Comparison of ENCODE assay signal across 8 mouse cellular contexts in genomic region chr9:122476356-122476755, GRCm38 (mm10).
DNase-seq lines count a peak whose midpoint lies in the region; TF ChIP-seq lines count a peak whose summit lies in the region.

No protein-coding gene starts in this region.

- no peaks in the 10 kb centered on the region for H3K9me3 ChIP-seq in embryonic facial prominence, embryonic 10.5 days

- TF ChIP-seq POLR2A in olfactory bulb, adult 2 months (IDR thresholded peaks at IDR 0.05; ENCODE audit: insufficient read depth, low read depth, low read length), result no peak

- 0 out of 2 replicates have a peak, but pooled peaks have one; percentile 29 for TF ChIP-seq CTCF in olfactory bulb, adult 2 months (IDR thresholded peaks at IDR 0.05; ENCODE audit: insufficient read depth, low read depth, low read length)

- no peak overlapping the region for H3K27ac ChIP-seq in embryonic facial prominence, embryonic 10.5 days (replicated peaks)
- H3K27ac ChIP-seq in olfactory bulb, adult 2 months (ENCODE audit: insufficient read depth, low read depth, low read length), result no peak overlapping the region

- no peaks in the 10 kb centered on the region for H3K36me3 ChIP-seq in embryonic facial prominence, embryonic 10.5 days (replicated peaks)

- no peak overlapping the region for H3K4me3 ChIP-seq in embryonic facial prominence, embryonic 10.5 days
- H3K4me3 ChIP-seq in olfactory bulb, adult 2 months (ENCODE audit: insufficient read depth, low read depth, low read length), result no peak overlapping the region

- 55% methylated on average over 3 of the region's 3 CpGs for WGBS in embryonic facial prominence, embryonic 10.5 days
- 69% methylated on average over 3 of the region's 3 CpGs for WGBS in olfactory bulb, adult 2 months

- peak; percentile 7 to 25 for DNase-seq in heart, adult 18-20 months
- no peak for DNase-seq in heart, adult 11 months
- peak; percentile 36 for DNase-seq in 416B (ENCODE audit: low read depth)
- DNase-seq in adrenal gland, adult (ENCODE audit: inconsistent age in 2 of 2, low spot score in 1 of 2), result peak; percentile 41 to 84
- peak; percentile 48 for DNase-seq in embryonic facial prominence, embryonic 10.5 days (ENCODE audit: low spot score)
- peak; percentile 36 to 53 for DNase-seq in layer of hippocampus, postnatal 10 days (ENCODE audit: low spot score in 2 of 2)
- no peak for DNase-seq in natural killer cell, adult 2 months (ENCODE audit: low spot score in 2 of 2)

- H3K4me1 ChIP-seq in embryonic facial prominence, embryonic 10.5 days, result no peaks in the 10 kb centered on the region
- H3K4me1 ChIP-seq in olfactory bulb, adult 2 months (ENCODE audit: control insufficient read depth, insufficient read depth, low read length), result no peaks in the 10 kb centered on the region

- H3K27me3 ChIP-seq in embryonic facial prominence, embryonic 10.5 days (replicated peaks; ENCODE audit: low read depth, poor library complexity, severe bottlenecking), result no peaks in the 10 kb centered on the region

Comparison
In these comparisons a context has a peak if more than half of its experiments do, and no peak if none do; other contexts are left out.
1. DNase-seq: peak in heart, adult 18-20 months (2 of 2), 416B (single experiment), adrenal gland, adult (2 of 2), embryonic facial prominence, embryonic 10.5 days (single experiment) and layer of hippocampus, postnatal 10 days (2 of 2); none in heart, adult 11 months (single experiment) and natural killer cell, adult 2 months (0 of 2).